Mouse (Mus musculus): ENCODE measurements around the gene Armh1.
"Not testable (repeated sequence)": the region's sequence is repeated elsewhere in the genome, so short reads cannot be mapped to it uniquely, and the experiment has no call there.

The Armh1 gene

DNA sequence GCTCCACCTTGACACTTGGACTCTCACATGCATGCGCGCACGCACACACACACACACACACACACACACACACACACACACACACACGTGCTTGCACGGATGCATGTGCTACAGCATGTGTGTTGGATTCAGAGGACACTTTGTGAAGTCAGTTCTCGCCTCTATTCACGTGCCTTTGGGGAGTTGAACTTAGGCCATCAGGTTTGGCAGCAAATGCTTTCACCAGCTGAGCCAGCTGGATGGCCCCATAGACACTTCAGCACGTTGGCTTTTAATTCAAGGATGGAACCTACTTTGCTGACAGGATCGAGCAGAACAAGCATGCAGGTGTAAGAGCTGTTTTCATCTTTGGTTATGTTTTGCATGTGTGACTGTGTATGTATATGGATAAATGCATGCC, 30.1 kb downstream of the Armh1 start:
- DNase-seq (ENCODE audit: low spot score) = no peak

DNA sequence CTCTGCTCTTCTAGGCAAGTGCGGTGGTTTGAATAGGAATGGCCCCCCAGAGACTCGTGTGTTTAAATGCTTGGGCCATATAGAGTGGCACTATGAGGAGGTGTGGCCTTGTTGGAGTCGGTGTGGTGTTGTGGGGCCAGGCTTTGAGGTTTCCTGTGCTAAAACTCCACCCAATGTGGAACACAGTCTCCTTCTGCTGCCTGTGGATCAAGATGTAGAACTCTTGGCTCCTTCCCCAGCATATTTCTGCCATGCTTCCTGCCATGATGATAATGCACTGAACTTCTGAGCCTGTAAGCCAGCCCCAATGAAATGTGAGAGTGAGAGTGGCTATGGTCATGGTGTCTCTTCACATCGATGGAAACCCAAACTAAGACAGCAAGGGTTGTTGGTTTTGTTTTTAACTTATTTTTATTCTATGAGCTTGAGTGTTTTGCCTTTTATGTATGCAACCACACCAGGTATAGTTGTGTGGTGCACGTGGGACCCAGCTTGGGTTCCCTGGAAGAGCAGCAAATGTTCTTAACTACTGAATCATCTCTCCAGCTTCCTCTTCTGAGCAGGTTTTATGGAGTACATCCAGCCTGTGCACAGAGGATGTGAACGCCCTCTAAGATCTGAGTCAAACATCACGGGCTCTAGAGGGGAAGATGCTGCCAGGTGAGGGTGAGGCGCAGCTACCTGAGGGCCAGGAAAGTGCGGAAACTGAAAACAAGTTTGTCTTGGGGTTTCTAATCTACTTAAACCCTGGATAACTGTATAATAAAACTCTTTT, 31.0 kb downstream of the Armh1 start:
- peak; percentile 49 for DNase-seq (ENCODE audit: low spot score)

DNA sequence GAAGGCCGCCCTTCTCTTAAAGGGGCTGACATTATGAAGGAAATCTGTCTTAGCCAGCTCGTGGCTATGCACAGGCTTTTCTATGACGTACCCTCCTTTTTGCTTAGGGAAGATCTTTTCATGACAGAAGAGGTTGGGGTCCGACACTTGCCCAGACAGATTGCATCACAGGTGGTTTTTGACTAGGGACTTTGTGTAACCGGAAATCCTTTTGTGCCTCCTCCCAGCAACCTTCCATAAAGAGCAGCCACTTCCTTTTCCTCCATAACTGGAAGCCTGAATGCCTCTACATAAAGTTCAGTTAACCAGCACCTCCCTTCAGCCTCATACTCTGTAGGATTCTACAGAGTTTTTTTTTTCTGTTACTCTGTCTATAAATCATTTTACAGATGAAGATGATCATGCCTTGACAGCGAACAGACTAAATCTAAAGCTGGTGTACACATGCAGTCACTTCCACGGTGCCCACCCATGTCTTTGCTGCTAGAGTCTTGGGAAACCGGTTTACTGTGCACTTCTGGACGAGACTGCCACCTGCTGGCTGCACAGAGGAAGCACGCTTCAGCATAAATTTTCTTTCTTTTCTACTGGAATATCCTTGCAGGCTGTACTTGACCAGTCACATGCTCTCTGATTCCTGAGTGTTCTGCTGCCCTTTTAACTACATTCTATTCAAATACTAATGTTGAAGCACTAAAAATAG, 33.3 kb downstream of the Armh1 start:
- DNase-seq (ENCODE audit: low spot score) = peak; percentile 56

DNA sequence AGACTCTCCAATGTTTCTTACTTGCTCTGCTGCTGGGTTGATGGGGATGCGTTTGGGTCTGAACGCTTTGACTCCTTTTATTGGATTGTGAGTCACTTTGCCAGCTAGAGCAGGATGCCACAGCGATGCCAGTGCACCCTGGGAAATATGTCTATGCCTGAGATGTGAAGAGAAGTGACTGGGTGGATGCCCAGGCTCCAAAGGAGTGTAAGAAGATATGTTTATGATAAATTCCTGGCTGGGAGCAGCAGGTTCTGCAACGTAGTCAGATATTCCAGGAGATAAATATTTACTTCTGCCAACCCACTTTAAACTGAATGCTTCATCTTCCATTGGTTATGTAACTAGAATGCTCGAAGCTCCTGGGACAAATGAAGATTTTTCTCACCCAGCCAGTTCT, 34.9 kb downstream of the Armh1 start:
- DNase-seq (ENCODE audit: low spot score) = no peak

DNA sequence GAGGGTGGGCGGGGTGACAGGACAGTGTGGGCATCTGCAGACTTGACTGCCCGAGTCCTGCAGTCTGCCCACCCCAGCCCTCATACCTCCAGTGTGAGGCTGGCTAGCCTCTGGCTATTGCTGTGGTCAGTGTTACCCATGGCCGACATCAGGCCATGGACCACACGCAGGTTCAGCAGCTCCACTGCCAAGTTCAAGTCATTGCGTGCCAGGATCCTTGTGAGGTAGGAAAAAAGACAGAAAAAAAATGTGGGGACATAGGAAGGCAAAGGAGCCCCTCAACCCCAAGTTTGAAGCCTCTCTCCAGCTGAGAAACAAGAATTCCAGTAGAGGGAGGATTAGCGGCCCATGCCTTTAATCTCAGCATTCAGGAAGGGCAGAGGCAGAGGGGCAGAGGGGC, 37.7 kb downstream of the Armh1 start:
- DNase-seq (ENCODE audit: low spot score) = no peak

DNA sequence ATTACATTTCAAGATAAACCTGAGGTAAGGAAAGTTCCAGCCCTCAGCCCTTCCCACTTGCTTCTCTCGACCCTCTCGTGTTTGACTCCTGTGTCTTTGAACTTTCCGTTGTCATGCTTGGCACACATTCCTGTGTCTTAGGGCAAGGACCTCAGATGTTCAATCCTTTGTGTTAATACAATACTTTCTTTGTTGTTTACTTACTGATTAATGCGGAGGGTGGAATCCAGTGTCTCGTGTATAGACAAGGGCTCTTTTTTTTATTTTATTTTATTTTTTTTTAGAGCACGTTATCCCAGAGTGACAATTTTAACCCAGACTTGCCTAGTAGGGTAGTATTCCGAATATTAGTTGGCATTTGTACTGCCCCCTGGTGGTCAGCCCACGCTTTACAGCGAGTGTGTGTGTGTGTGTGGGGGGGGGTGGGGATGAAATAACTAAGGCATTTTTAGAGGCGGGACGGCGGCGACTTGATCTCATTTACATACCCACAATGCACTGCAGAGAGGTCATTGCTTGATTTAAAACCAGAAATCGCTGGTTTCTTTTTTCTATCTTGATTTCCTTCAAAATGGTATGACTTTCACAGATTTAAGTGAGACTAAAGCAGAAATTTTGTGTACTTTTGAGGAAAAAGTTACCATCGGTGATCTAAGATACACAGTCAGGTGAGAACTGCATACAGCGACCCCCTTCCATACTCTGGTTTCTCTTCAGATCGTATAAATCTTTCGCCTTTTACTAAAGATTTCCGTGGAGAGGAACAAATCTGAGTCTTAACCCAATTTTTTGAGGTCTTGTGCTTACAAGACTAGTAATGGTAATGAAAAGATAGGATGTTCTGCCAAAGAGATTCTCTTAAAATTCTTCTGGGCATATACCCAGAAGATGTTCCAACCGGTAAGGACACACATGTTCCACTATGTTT, 41.5 kb downstream of the Armh1 start:
- peak; percentile 83 for DNase-seq (ENCODE audit: low spot score)

DNA sequence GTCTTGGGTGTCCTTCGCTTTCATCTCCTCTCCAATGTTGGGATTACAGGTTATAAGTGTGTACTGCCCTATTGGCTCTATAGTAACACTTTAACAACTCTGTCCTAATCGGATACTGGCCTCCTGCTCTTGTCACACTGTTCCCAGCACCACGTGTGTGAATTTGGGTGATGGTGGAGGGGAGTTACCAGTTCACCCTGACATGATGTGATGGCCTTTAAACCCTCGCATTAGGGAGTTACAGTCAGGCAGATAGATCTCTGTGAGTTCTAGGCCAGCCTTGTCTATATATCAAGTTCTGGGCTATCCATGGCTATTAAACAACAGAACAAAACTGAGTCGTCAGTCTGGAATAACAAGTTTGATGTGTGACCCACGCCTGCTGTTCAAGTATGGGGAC, 42.3 kb downstream of the Armh1 start:
- DNase-seq (ENCODE audit: low spot score) = no peak

DNA sequence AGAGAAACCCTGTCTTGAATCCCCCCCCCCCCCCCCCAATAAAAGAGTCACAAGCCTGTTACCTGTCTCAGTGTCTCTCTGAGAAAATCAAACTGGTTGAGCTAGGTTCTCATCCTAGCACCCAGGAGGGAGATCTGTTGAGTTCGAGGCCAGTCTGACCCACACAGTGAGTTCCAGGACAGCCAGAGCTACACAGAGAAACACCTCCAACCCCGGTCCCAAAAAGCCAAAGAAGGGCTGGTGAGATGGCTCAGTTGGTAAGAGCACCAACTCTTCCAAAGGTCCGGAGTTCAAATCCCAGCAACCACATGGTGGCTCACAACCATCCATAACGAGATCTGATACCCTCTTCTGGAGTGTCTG, 49.0 kb downstream of the Armh1 start:
- no peak for DNase-seq (ENCODE audit: low spot score)

DNA sequence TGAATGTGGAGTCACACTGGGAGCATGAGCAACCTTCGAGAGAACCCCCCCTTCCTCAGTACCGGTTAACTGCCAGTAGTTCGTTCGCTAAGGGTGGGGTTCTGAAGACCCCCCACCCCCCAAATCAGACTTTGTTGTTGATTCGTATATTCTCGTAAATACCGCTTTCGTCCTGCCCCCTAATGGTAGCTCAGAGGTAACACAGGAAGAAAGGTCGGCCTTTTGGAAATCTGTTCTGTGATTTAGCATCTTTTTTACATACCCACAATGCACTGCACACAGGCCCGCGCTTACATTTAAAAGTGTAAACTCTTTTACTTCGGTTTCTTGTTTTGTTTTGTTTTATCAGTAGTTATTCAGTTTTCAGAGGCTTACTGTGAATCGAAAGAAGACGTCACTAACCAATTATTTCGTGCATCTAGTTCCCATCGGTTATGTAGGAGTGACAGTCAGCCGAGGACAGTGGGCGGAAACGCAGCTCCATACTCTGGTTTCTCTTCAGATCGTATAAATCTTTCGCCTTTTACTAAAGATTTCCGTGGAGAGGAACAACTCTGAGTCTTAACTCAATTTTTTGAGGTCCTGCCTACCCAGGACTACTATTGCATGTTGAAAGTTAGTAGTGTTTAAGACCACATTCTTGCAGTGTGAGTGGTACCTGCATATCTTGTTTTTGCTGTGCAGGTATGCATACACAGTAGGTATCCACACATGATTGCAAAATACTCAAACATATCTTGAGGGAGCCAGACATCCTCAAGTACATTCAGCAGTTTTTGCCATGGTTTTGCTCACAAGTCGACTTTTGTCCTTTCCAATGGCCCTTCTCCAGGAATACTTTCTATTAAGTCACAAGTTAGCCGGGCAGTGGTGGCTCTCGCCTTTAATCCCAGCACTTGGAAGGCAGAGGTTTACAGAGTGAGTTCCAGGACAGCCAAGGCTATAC, 49.6 kb downstream of the Armh1 start:
- peak; percentile 69 for DNase-seq (ENCODE audit: low spot score)

DNA sequence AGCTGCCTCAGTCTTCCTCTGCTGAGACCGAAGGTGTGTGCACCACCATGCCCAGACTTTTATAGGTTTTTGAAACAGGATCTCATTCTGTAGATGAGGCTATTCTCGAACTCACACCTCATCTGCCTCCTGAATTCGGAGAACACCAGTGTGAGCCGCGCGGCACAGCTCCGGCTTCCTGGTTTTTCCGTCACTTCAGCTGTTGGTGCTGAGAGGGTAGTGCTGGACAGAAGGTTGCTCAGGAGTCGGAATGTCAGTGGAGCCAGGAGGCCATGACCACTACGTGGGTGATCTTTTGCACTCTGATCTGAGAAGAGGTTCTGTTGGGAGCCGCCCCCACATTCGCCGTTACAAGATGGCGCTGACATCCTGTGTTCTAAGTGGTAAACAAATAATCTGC, 60.1 kb downstream of the Armh1 start:
- DNase-seq (ENCODE audit: low spot score) = no peak

DNA sequence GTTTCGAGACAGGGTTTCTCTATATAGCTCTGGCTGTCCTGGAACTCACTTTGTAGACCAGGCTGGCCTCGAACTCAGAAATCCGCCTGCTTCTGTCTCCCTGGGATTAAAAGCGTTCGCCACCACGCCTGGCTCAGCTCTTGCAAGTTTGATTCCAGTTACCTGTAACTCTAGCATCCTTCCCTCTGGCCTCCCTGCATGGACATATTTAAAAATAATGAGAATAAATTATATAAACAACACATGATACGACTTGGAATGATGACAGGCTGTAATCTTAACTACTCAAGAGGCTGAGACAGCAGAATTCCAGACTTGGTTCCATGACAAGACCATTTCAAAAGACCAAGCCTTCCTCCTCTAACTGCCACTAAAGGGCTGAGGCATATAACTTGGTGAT, 61.3 kb downstream of the Armh1 start:
- DNase-seq (ENCODE audit: low spot score) = no peak

DNA sequence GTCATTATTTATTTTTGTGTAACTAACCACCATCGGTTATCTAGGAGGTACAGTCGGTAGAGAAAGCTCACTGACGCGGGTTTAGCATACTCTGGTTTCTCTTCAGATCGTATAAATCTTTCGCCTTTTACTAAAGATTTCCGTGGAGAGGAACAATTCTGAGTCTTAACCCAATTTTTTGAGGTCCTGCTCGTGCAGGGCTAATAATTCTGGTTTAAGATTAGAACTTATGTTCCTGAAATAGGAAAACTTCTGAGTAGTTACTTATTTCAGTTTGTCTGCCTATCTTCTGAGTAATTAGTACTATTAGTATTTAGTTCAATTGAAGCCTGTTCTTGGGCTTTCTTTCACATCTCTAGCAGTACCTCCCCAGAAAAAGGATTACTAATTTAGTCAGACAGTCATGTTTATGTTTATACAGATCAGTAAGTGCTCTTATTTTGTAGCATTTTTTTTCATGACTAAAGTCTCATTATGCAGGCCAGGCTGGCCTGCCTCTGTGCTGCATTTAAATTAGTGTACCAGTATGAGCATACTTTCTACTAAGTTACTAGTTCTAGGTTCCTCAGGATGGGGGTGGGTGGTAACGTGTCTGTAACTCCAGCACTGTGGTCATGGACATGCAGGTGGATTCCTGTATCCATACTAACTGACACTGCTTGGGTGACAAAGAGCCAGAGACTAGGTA, 61.9 kb downstream of the Armh1 start:
- DNase-seq (ENCODE audit: low spot score) = peak; percentile 70

DNA sequence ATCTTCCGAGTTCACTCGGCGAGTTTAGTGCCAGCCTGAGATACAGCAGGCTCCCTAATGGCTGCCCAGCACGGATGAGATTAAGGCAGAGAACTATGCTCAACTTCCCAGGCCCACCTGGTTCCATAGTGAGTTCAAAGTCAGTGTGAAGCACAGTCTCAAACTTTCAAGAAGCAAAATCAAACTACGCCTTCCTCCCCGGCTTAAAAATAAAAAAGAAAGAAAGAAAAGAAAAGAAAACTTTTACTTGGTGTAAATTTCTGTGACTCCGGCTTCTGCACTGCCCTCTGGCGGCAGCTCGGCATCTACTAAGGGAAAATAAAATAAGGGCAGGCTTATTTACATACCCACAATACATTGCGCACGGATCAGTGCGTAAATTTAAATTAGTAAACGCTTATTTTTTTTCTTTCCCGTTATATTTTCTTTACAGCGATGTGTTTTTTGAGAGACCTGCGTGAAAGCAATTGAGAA, 62.5 kb downstream of the Armh1 start:
- peak; percentile 83 for DNase-seq (ENCODE audit: low spot score)

DNA sequence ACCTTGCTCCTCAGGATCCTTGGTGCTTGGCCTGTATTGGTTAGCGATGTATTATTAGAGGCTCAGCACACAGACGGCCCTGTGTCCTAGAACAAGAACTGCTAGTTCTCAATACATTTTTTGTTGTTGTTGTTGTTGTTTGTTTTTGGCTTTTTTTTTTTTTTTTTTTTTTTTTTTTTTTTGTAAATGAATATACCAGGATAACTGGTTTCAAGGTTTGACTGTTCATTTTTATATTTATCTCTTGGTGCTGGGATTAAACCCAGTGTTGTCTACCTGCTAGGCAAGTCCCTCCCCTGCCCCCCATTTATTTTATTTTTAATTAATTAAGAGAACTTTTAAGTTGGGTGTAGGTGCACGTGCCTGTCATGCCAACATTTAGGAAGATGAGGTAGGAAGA, 63.0 kb downstream of the Armh1 start:
- no peak for DNase-seq (ENCODE audit: low spot score)

DNA sequence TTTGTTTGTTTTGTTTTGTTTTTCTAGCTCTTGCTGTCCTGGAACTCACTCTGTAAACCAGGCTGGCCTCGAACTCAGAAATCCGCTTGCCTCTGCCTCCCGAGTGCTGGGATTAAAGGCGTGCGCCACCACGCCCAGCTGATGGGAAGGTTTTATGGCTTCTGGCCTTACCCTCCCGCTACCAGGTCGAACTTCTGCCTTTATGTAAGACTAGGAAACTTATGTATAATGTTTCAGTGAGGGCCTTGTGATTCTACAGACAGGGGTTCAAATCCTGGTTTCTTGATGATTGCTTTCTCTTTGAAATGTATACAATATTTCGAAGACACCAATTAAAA, 69.2 kb downstream of the Armh1 start:
- not testable (repeated sequence) for DNase-seq (ENCODE audit: low spot score)

DNA sequence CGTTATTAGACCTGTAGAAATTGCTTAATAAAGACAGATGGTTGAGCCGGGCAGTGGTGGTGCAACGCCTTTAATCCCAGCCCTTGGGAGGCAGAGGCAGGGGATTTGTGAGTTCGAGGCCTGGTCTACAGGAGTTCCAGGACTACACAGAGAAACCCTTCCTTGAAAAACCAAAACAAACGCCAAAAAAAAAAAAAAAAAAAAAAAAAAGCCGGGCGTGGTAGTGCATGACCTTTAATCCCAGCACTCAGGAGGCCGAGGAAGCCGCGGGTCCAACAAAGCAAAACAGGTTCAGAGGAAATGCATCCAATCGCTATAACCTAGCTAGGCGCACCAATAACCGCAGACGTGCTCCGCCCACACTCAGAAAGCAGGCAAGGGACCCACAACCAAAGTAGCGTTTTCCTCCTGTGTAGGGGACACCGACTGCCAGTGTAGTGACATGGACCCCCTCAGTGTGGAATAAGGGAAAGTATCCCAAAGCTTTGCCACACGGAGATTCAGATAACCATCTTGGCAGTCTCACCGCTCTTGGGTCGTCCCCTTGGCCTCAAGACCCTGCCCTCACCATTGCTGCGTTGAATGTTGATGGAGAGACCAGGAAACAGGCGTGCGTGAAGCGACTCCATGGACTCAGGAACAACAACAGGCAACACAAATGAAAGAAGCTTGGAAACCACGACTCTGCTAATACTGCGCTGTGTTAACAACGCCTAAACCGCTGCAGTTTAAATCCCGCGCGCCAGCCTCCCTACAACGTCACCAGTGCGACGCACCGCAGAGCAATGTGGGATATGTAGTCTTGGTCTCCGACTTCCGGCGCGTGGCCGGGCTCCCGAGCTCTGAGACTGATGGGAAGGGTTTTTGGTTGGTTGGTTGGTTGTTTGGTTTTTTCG, 69.8 kb downstream of the Armh1 start, which contains the start of gene Kif2c:
TSS of gene Kif2c (minus strand) at position 777 of the 896 bp plus-strand sequence.
- peak; percentile 92 for DNase-seq (ENCODE audit: low spot score)

DNA sequence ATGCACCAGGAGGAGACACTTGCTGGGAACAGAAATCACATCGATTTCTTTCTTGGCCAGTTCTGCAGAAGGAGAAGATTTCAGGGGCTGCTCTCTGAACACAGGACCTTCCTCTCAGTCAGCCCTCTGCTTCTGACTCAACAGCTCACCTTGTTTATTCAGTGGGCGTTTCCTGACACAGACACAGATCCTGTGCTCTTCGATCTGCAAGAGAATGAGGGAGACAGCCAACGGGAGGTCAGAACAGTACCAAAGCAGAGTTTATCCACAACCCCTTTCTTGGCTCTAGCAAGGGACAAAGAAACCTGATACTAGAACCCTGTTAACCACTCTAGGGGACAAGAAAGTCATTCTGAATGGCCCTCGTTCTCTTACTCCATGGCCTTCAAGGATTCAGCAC, 82.0 kb downstream of the Armh1 start:
- no peak for DNase-seq (ENCODE audit: low spot score)
